Mouse (Mus musculus) lung, embryonic 15.5 days (tissue): Measurements from ENCODE around the gene Pcsk6. TPM values are rescaled to one million over a fixed set of nuclear protein-coding genes. Genes with fewer than 3 reads are reported as not detected.
"Not testable (repeated sequence)": the region's sequence is repeated elsewhere in the genome, so short reads cannot be mapped to it uniquely, and the experiment has no call there.

Experiments
- ATAC-seq: fragments of 200-750 bp; cut with Nextera tagmentation; 2 replicates; pipeline ENCODE4 v1.8.0; 2017; ENCODE audit warnings: moderate number of reproducible peaks, borderline replicate concordance; ENCODE audit not compliant: low FRiP score, low TSS enrichment; ENCODE audit errors: extremely low read depth
- H3K27ac ChIP-seq: fragments of 300-500 bp; sonication (generic); 2 replicates; pipeline ENCODE4 v1.5.1; 2015; ENCODE audit warnings: moderate library complexity, mild to moderate bottlenecking, inconsistent platforms
- H3K27me3 ChIP-seq: fragments of 300-500 bp; sonication (generic); 2 replicates; pipeline ENCODE4 v1.6.1; 2015; ENCODE audit warnings: inconsistent platforms
- H3K36me3 ChIP-seq: fragments of 300-500 bp; sonication (generic); 2 replicates; pipeline ENCODE4 v1.6.1; 2015; ENCODE audit warnings: inconsistent platforms
- H3K4me1 ChIP-seq: fragments of 300-500 bp; sonication (generic); 2 replicates; pipeline ENCODE4 v1.6.1; 2015; ENCODE audit warnings: inconsistent platforms
- H3K4me2 ChIP-seq: fragments of 300-500 bp; sonication (generic); 2 replicates; pipeline ENCODE4 v1.6.1; 2015; ENCODE audit warnings: inconsistent platforms, mild to moderate bottlenecking, moderate library complexity
- H3K4me3 ChIP-seq: fragments of 300-500 bp; sonication (generic); 2 replicates; pipeline ENCODE4 v1.5.1; 2015; ENCODE audit warnings: mild to moderate bottlenecking, inconsistent platforms
- H3K9ac ChIP-seq: fragments of 300-500 bp; sonication (generic); 2 replicates; pipeline ENCODE4 v1.6.1; 2015; ENCODE audit warnings: inconsistent platforms
- H3K9me3 ChIP-seq: fragments of 300-500 bp; sonication (generic); 2 replicates; pipeline ENCODE4 v1.6.1; 2016; ENCODE audit warnings: inconsistent platforms
- WGBS: fragments of 180-500 bp; shearing (Covaris S2); methylation state at CpG from one replicate; pipeline ENCODE4 v1.1.7; 2015; 5-methylcytosine and 5-hydroxymethylcytosine counted together
- polyA plus RNA-seq: library from polyadenylated mRNA; unstranded; fragments of >200 nt; fragmentation: Nextera tagmentation; extraction: Ambion mirVana; gene quantifications from 2 replicates; pipeline ENCODE4 v1.2.1, GENCODE M21; 2015

The Pcsk6 gene
- polyA plus RNA-seq, result 7.6 and 9.2 TPM in 2 replicates

DNA sequence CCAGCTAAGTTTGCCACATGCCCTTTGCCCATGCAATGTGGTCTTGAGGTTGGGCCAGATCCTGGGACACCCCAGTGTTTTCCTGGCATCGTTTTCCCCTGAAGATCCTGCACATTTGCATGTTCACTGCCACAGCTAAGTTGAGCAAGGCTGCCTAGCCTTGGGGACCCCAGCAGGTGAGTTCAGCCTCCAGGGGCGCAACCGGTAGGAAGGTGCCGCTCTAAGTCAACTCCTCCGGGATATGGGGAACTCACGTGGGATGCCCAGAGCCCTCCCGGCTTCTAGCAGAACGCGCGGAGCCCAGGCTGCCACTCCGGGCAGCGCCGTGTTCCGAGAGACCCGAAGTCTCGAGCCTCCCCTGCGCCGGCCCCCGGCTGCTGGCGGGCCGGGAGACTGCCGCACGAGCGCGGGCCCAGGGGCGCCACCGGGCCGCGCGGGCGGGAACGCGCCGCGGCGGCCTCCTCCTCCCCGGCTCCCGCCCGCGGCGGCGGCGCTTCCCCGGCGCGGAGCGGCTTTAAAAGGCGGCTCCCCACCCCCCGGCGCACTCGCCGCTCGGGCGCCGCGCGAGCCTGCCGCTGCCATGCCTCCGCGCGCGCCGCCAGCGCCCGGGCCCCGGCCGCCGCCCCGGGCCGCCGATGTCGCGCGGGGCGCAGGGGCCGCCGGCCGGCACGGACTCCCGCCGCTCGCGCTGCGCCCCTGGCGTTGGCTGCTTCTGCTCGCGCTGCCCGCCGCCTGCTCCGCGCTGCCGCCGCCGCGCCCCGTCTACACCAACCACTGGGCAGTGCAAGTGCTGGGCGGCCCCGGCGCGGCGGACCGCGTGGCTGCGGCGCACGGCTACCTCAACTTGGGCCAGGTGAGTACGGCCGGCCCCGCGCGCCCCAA lies at the start of gene Pcsk6:
TSS of gene Pcsk6 (plus strand) at position 144 of the 882 bp plus-strand sequence.
- under 1% methylated on average over 53 of the region's 111 CpGs for WGBS
- Histone ChIP-seq H3K4me3 (peak within 1 kb of the TSS; percentile 62), H3K9ac (peak within 1 kb of the TSS; percentile 56), H3K27me3 (peaks cover 70% of the 10 kb centered on the region), H3K27ac (no peak within 1 kb of the TSS), H3K9me3 (no peaks in the 10 kb centered on the region), H3K4me2 (peak within 1 kb of the TSS; percentile 98), H3K36me3 (no peaks in the 10 kb centered on the region), H3K4me1 (peaks cover 11% of the 10 kb centered on the region)
- ATAC-seq, result peak; percentile 81

DNA sequence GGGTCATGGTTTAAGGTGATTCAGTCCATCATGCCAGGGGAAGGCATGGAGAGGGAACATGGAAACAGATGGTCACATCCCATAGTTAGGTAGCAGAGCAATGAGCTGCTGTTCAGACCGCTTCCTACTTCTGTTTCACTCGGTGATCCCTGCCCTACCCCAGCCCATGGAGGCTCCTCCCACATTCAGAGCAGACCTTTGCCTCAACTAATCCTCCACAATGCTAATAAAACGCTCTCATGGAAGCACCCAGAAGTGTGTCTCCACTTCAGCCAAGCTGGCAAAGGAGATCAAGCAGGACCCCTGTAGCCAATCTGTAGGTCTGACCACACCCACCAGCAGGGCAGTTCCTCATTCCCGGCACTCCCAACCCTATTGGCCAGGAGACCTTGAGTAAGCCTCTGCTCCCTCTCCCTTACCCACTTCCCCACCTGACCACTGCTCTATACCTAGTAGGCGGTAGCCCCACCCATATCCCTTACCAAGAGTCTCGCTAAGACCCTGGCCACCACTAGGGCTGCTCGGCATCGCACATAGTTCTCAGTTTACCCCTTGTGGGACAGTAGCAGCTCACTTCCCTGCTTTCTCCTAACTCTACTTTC lies 47.8 kb upstream of the Pcsk6 start:
- ATAC-seq, result 0 out of 2 replicates have a peak, but pooled peaks have one; percentile 27
- Histone ChIP-seq H3K9ac (no peak overlapping the region), H3K9me3 (no peaks in the 10 kb centered on the region), H3K36me3 (no peaks in the 10 kb centered on the region), H3K27ac (no peak overlapping the region), H3K4me3 (no peak overlapping the region), H3K4me1 (no peaks in the 10 kb centered on the region), H3K4me2 (no peak overlapping the region), H3K27me3 (no peaks in the 10 kb centered on the region)
- WGBS, result 79% methylated on average over 8 of the region's 8 CpGs

DNA sequence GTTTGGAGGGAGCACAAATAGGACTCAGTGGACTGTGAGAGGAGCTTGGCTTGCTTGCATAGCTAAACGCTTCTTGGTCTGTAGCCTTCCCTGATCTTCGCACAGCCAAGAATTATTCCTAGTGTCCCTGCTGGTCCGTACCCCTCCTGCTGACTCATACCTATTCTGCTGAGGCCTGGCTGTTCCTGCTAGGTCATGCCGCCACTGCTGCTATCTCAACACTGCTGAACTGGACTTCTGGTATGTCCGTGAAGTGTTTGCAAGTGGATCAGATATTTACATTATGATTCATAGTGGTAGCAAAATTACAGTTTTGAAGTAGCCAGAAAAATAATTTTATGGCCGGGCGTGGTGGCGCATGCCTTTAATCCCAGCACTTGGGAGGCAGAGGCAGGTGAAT lies 44.0 kb upstream of the Pcsk6 start:
- no peak overlapping the region for H3K4me2 ChIP-seq
- H3K4me1 ChIP-seq, result no peaks in the 10 kb centered on the region
- no peaks in the 10 kb centered on the region for H3K9me3 ChIP-seq
- H3K9ac ChIP-seq, result no peak overlapping the region
- no peaks in the 10 kb centered on the region for H3K36me3 ChIP-seq
- WGBS, result 81% methylated on average over 8 of the region's 8 CpGs
- no peaks in the 10 kb centered on the region for H3K27me3 ChIP-seq
- no peak overlapping the region for H3K27ac ChIP-seq
- no peak overlapping the region for H3K4me3 ChIP-seq
- ATAC-seq, result no peak

DNA sequence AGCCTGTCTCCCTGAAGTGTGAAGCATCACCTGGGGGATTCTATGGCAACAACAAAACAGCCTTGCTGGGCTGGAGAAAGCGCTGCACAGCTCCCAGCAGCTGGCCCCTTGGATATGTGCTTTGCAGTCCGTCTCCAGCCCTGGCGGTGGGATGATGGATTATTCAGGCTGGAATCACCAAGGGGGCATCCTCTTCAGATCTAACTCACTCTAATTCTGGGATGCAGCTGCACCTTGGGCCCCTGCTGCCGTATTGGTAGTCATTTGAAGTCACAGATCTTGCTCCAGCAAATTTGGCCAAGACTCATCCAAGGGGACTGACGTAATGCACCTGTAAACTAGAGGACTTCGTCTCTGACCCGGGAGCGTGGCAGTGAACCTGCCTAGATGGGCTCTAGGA lies 41.1 kb upstream of the Pcsk6 start:
- no peaks in the 10 kb centered on the region for H3K9me3 ChIP-seq
- no peaks in the 10 kb centered on the region for H3K36me3 ChIP-seq
- H3K27me3 ChIP-seq, result no peaks in the 10 kb centered on the region
- H3K4me2 ChIP-seq, result no peak overlapping the region
- no peak overlapping the region for H3K4me3 ChIP-seq
- WGBS, result 30% methylated on average over 8 of the region's 8 CpGs
- H3K4me1 ChIP-seq, result no peaks in the 10 kb centered on the region
- no peak overlapping the region for H3K9ac ChIP-seq
- ATAC-seq, result no peak
- H3K27ac ChIP-seq, result no peak overlapping the region

DNA sequence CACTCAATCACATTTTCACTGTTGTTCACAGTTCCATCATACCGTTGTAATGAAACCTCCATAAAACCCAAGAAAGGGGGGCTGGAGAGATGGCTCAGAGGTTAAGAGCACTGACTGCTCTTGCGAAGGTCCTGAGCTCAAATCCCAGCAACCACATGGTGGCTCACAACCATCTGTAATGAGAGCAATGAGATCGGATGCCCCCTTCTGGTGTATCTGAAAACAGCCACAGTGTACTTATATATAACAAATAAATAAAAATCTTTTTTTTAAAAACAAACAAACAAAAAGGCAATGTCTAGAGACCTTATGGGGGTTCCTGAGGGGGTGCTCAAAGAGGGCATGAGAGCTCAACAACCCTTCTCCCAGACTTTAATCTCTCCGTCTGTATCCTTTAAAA lies 39.6 kb upstream of the Pcsk6 start:
- ATAC-seq, result not testable (repeated sequence)

DNA sequence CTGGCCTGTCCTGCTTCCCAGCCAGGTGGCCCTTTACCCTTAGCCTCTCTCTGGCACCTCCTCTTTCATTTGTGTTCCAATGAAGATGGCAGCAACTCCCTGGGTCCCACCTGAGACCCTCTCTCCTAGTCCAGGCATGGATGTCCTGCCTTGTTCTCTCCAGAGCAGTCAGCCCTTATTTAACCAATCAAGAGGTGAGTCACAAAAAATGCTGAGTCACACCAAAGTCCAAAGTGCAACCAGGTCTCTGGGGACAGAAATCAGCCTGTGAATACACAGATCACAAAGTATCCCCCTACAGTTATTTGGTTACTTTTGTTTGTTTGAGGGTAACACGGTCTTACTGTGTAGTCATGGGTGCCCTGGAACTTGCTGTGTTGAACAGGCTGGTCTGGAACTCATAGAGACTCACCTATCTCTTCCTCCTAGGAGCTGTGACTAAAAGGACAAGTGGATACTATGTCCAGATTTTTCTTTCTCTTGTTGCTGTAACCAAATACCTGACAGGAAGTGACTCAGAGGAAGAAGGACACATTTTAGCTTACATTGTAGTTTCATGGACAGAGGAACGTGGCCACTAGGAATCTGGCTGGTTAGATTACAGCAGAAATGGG lies 38.9 kb upstream of the Pcsk6 start:
- H3K27ac ChIP-seq, result no peak overlapping the region
- no peak overlapping the region for H3K9ac ChIP-seq
- WGBS, result 58% methylated on average over 2 of the region's 2 CpGs
- no peaks in the 10 kb centered on the region for H3K4me1 ChIP-seq
- no peaks in the 10 kb centered on the region for H3K27me3 ChIP-seq
- H3K36me3 ChIP-seq, result no peaks in the 10 kb centered on the region
- H3K9me3 ChIP-seq, result no peaks in the 10 kb centered on the region
- ATAC-seq, result no peak
- H3K4me3 ChIP-seq, result no peak overlapping the region
- H3K4me2 ChIP-seq, result no peak overlapping the region

More for the DNA sequence above, 39.6 kb upstream of the Pcsk6 start:
- not testable (repeated sequence) for H3K36me3 ChIP-seq, H3K27ac ChIP-seq, H3K4me1 ChIP-seq, H3K4me3 ChIP-seq, H3K9me3 ChIP-seq, H3K9ac ChIP-seq, H3K4me2 ChIP-seq, H3K27me3 ChIP-seq
- WGBS, result 78% methylated on average over 4 of the region's 4 CpGs

DNA sequence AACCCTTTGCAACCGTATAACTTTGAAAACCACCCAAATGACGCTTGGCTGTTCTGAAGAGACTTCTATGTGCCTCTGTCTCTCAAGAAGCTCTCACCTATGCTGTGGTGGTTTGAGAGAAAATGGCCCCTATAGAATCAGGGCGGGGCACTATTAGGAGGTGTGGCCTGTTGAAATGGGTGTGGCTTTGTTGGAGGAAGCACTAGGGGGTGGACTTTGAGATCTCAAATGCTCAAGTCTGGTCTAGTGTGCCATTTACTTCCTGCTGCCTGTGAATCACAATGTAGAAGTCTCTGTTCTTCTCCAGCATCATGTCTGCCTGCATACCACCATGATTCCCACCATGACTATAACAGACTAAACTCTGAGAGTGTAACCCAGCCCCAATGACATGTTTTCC lies 21.8 kb upstream of the Pcsk6 start:
- H3K27me3 ChIP-seq, result no peaks in the 10 kb centered on the region
- no peaks in the 10 kb centered on the region for H3K4me1 ChIP-seq
- no peak overlapping the region for H3K4me2 ChIP-seq
- 92% methylated on average over 3 of the region's 3 CpGs for WGBS
- no peaks in the 10 kb centered on the region for H3K36me3 ChIP-seq
- H3K9me3 ChIP-seq, result no peaks in the 10 kb centered on the region; the same call in 1 of the 2 replicates
- no peak overlapping the region for H3K4me3 ChIP-seq
- no peak for ATAC-seq
- no peak overlapping the region for H3K27ac ChIP-seq
- no peak overlapping the region for H3K9ac ChIP-seq

DNA sequence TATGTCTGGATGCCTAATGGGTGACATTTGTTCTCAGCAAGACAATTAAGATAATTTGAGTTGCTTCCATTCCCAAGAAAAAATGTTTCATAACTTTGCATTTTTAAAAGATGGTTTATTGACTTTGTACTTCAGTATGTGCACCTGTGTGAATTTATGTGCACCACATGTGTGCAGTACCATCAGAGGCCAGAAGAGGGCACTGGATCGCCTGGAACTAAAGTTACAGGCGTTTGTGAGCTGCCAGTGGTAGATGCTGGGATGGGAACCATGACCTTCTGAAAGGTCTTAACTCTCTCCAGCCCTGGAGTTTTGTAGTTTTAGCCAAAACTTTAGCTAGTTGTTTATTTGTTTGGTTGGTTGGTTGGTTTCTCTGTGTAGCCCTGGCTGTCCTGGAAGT lies 18.3 kb upstream of the Pcsk6 start:
- ATAC-seq, result no peak
- no peak overlapping the region for H3K4me3 ChIP-seq
- no peaks in the 10 kb centered on the region for H3K36me3 ChIP-seq
- no peak overlapping the region for H3K27ac ChIP-seq
- WGBS, result 49% methylated on average over 2 of the region's 2 CpGs
- H3K4me1 ChIP-seq, result 0 out of 2 replicates have a peak, but pooled peaks cover 3% of the 10 kb centered on the region
- no peak overlapping the region for H3K4me2 ChIP-seq
- no peak overlapping the region for H3K9ac ChIP-seq
- H3K9me3 ChIP-seq, result no peaks in the 10 kb centered on the region; the same call in 1 of the 2 replicates
- H3K27me3 ChIP-seq, result 0 out of 2 replicates have a peak, but pooled peaks cover 3% of the 10 kb centered on the region

DNA sequence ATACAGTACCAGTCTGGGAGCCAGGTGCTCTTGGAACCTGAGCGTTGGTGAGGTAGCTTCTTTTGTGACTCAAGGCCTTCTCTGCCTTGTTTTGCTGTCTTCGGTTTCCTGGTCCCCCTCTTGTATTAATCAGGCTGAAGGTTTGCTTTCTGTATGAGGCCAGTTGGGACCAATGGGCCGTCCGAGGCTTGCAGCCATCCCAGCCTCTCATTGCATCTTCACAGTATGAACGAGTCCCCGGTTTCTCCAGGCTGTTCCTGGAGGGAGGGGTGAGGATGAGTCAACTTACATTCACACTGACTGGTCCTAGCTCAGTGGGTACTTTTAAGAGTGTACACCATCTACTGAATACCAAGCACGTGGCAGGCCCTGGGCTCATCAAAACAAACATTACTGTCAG lies 553 bp upstream of the Pcsk6 start:
- peaks cover 70% of the 10 kb centered on the region for H3K27me3 ChIP-seq
- H3K27ac ChIP-seq, result no peak overlapping the region
- H3K4me1 ChIP-seq, result peaks cover 11% of the 10 kb centered on the region
- no peak overlapping the region for H3K4me3 ChIP-seq
- H3K36me3 ChIP-seq, result no peaks in the 10 kb centered on the region
- H3K4me2 ChIP-seq, result peak overlapping the region; percentile 98; the same call in 1 of the 2 replicates
- WGBS, result 52% methylated on average over 7 of the region's 7 CpGs
- no peaks in the 10 kb centered on the region for H3K9me3 ChIP-seq
- ATAC-seq, result no peak
- H3K9ac ChIP-seq, result no peak overlapping the region

DNA sequence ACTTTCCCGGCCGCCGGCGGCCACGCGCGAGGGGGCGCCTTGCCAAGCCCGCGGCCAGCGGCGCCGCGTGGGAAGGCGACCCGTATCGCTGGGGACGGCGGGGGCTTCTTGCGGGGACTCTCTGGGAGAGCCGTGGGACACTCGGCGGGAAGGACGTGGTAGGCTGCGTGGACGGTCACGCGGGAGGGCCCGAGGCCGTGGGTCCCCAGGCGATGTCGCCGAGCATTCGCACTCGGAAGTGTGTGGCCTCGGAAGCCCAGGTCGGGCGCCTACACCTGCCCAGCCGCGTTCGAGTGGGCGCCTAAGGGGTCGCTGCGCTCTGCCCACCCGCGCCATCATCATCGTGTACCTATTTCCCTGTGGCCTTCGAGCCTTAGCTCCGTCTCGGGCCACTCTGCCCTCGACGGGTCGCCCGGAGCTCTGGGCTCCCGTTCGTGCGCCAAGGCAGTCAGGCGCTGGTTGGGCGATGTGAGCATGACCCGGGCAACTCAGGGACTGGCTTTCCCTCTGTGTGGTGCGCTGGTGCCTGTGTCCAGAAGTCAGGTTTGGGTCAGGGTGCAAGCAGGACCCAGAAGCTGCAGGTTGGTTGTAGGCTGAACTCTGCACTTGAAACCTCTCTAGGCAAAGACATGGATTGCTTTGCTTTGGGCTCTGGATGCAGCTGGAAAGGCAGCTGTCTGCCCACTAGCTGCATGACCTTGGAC lies 1.1 kb downstream of the Pcsk6 start:
- Histone ChIP-seq H3K9me3 (no peaks in the 10 kb centered on the region), H3K27ac (no peak overlapping the region), H3K9ac (peak overlapping the region; percentile 56), H3K4me1 (peaks cover 11% of the 10 kb centered on the region), H3K27me3 (peaks cover 70% of the 10 kb centered on the region), H3K4me2 (peak overlapping the region; percentile 98), H3K4me3 (peak overlapping the region; percentile 62), H3K36me3 (no peaks in the 10 kb centered on the region)
- 3% methylated on average over 43 of the region's 61 CpGs for WGBS
- peak; percentile 58 for ATAC-seq

DNA sequence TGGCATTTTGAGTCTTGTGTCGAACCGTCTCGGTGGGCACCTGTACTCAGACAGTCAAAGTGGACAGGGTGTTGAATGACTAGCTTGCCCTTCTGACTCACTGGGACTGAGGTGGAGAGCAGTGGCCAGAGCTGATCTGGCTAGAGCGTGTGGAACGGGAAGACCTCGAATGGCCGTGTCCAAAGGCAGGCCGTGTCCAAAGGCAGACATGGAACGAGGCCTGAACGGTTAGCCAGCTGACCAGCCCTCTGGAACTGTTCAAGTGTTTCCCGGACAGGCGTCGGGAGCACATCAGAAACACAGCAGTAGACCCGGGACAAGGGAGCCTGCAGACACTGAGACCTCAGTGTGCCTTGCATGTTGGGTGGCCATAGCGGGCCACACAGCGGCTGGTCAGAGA lies 7.6 kb downstream of the Pcsk6 start:
- 83% methylated on average over 16 of the region's 16 CpGs for WGBS
- H3K27ac ChIP-seq, result no peak overlapping the region
- H3K4me3 ChIP-seq, result no peak overlapping the region
- H3K4me1 ChIP-seq, result 0 out of 2 replicates have a peak, but pooled peaks cover 5% of the 10 kb centered on the region
- no peak overlapping the region for H3K9ac ChIP-seq
- no peaks in the 10 kb centered on the region for H3K36me3 ChIP-seq
- H3K27me3 ChIP-seq, result peaks cover 15% of the 10 kb centered on the region
- no peak overlapping the region for H3K4me2 ChIP-seq
- ATAC-seq, result no peak
- no peaks in the 10 kb centered on the region for H3K9me3 ChIP-seq
